Comparison of ENCODE assay signal across 17 mouse cellular contexts in genomic region chr3:109365875-109366274, GRCm38 (mm10). TPM values are rescaled to one million over a fixed set of nuclear protein-coding genes. Genes with fewer than 3 reads are reported as not detected.
DNase-seq lines count a peak whose midpoint lies in the region; ATAC-seq and TF ChIP-seq lines count a peak whose summit lies in the region.
"Had no signal": no experiment of that assay in that cellular context is flagged by ENCODE, and none has a peak within 500 bp of the region (broad histone marks: within the 10 kb centered on the region; RNA-seq: fewer than 3 reads in every experiment).

No protein-coding gene starts in this region.

- TF ChIP-seq CTCF in layer of hippocampus, adult 2 months (conservative IDR thresholded peaks at IDR 0.05), result no peak
- no peak for TF ChIP-seq CTCF in cerebellum, adult 2 months (IDR thresholded peaks at IDR 0.05; ENCODE audit: borderline replicate concordance, insufficient read depth, low read depth, low read length)

- TF ChIP-seq POLR2A in cerebellum, adult 2 months (IDR thresholded peaks at IDR 0.05; ENCODE audit: borderline replicate concordance, insufficient read depth, low read length), result no peak

- no peak overlapping the region for H3K4me3 ChIP-seq in heart, embryonic 11.5 days (ENCODE audit: low read depth, low read length)
- no peak overlapping the region for H3K4me3 ChIP-seq in layer of hippocampus, adult 2 months
- no peak overlapping the region for H3K4me3 ChIP-seq in embryonic facial prominence, embryonic 15.5 days (replicated peaks)
- H3K4me3 ChIP-seq in cerebellum, adult 2 months (replicated peaks; ENCODE audit: insufficient read depth, low read depth, low read length), result no peak overlapping the region
- H3K4me3 ChIP-seq: embryonic facial prominence, embryonic 13.5 days; hindbrain, embryonic 13.5 days; intestine, embryonic 15.5 days; limb, embryonic 12.5 days; liver, embryonic 13.5 days; neural tube, embryonic 13.5 days had no signal

- no peak for DNase-seq in heart, postnatal 10 days
- no peak for DNase-seq in layer of hippocampus, adult 2 months (ENCODE audit: low spot score in 2 of 2)
- no peak for DNase-seq in layer of hippocampus, postnatal 14 days (ENCODE audit: low spot score in 2 of 2)
- peak; percentile 48 for DNase-seq in 416B (ENCODE audit: low read depth)
- no peak for DNase-seq in cerebellum, adult 2 months
- DNase-seq: kidney, adult 9 months; layer of hippocampus, adult 9-11 months; liver, embryonic 13.5 days had no signal

- H3K4me1 ChIP-seq in heart, embryonic 11.5 days (ENCODE audit: control insufficient read depth, insufficient read depth, low read length), result peaks cover 33% of the 10 kb centered on the region
- peaks cover 21% of the 10 kb centered on the region for H3K4me1 ChIP-seq in embryonic facial prominence, embryonic 15.5 days
- no peaks in the 10 kb centered on the region for H3K4me1 ChIP-seq in cerebellum, adult 2 months (ENCODE audit: control insufficient read depth, insufficient read depth, low read length)

- ATAC-seq in heart, embryonic 11.5 days (replicated peaks; ENCODE audit: insufficient number of reproducible peaks, low FRiP score, low TSS enrichment), result no peak
- no peak for ATAC-seq in embryonic facial prominence, embryonic 15.5 days (ENCODE audit: insufficient number of reproducible peaks, low FRiP score, low TSS enrichment, low read depth)
- ATAC-seq: forebrain, postnatal 0 days; intestine, embryonic 15.5 days had no signal

- H3K9ac ChIP-seq in heart, embryonic 11.5 days (ENCODE audit: low read depth, low read length), result no peak overlapping the region
- no peak overlapping the region for H3K9ac ChIP-seq in embryonic facial prominence, embryonic 15.5 days
- H3K9ac ChIP-seq: embryonic facial prominence, embryonic 13.5 days; forebrain, postnatal 0 days; hindbrain, embryonic 13.5 days; intestine, embryonic 15.5 days; limb, embryonic 12.5 days; liver, embryonic 13.5 days; lung, embryonic 14.5 days; neural tube, embryonic 13.5 days had no signal

- 91% methylated on average over 2 of the region's 2 CpGs for WGBS in heart, embryonic 11.5 days (ENCODE audit: insufficient replicate concordance)
- WGBS in embryonic facial prominence, embryonic 15.5 days, result 81% methylated on average over 2 of the region's 2 CpGs
- 83% methylated on average over 2 of the region's 2 CpGs for WGBS in cerebellum, adult 2 months

- peak overlapping the region; percentile 22; the same call in 1 of the 2 replicates for H3K27ac ChIP-seq in heart, embryonic 11.5 days (ENCODE audit: low read depth, low read length)
- H3K27ac ChIP-seq in layer of hippocampus, adult 2 months, result peak overlapping the region; percentile 23; the same call in 1 of the 2 replicates
- H3K27ac ChIP-seq in embryonic facial prominence, embryonic 15.5 days (replicated peaks), result peak overlapping the region; percentile 72
- H3K27ac ChIP-seq in cerebellum, adult 2 months (ENCODE audit: insufficient read depth, low read length), result no peak overlapping the region
- H3K27ac ChIP-seq: embryonic facial prominence, embryonic 13.5 days; hindbrain, embryonic 13.5 days; intestine, embryonic 15.5 days; limb, embryonic 12.5 days; liver, embryonic 13.5 days; neural tube, embryonic 13.5 days had no signal

- H3K4me2 ChIP-seq in heart, embryonic 11.5 days, result no peak overlapping the region
- H3K4me2 ChIP-seq in embryonic facial prominence, embryonic 15.5 days (replicated peaks), result 0 out of 2 replicates have a peak overlapping the region, but pooled peaks have one; percentile 19
- H3K4me2 ChIP-seq: embryonic facial prominence, embryonic 13.5 days; hindbrain, embryonic 13.5 days; intestine, embryonic 15.5 days; limb, embryonic 12.5 days; liver, embryonic 13.5 days; lung, embryonic 14.5 days; neural tube, embryonic 13.5 days had no signal

- intact Hi-C loops in heart, postnatal 10 days (cut with DNase I), result no loop called here

- H3K9me3 ChIP-seq in heart, embryonic 11.5 days (replicated peaks; ENCODE audit: control insufficient read depth, low read length), result no peaks in the 10 kb centered on the region
- H3K9me3 ChIP-seq in embryonic facial prominence, embryonic 15.5 days (replicated peaks), result no peaks in the 10 kb centered on the region
- H3K9me3 ChIP-seq: embryonic facial prominence, embryonic 13.5 days; hindbrain, embryonic 13.5 days; intestine, embryonic 15.5 days; limb, embryonic 12.5 days; liver, embryonic 13.5 days; neural tube, embryonic 13.5 days had no signal

- no peaks in the 10 kb centered on the region for H3K36me3 ChIP-seq in heart, embryonic 11.5 days (ENCODE audit: control insufficient read depth, insufficient read depth, low read length)
- no peaks in the 10 kb centered on the region for H3K36me3 ChIP-seq in embryonic facial prominence, embryonic 15.5 days
- H3K36me3 ChIP-seq: embryonic facial prominence, embryonic 13.5 days; hindbrain, embryonic 13.5 days; intestine, embryonic 15.5 days; limb, embryonic 12.5 days; liver, embryonic 13.5 days; neural tube, embryonic 13.5 days had no signal

- no peaks in the 10 kb centered on the region for H3K27me3 ChIP-seq in heart, embryonic 11.5 days (ENCODE audit: control insufficient read depth, insufficient read depth, low read length)
- no peaks in the 10 kb centered on the region for H3K27me3 ChIP-seq in embryonic facial prominence, embryonic 15.5 days
- H3K27me3 ChIP-seq in cerebellum, adult 2 months (ENCODE audit: control insufficient read depth, insufficient read depth, low read length), result no peaks in the 10 kb centered on the region
- H3K27me3 ChIP-seq: embryonic facial prominence, embryonic 13.5 days; hindbrain, embryonic 13.5 days; intestine, embryonic 15.5 days; limb, embryonic 12.5 days; liver, embryonic 13.5 days; neural tube, embryonic 13.5 days had no signal

RNA-seq across cellular contexts. Expression of gene Vav3, which starts 25.4 kb away (rescaled TPM):
- polyA plus RNA-seq in heart, embryonic 11.5 days (2014; fragmentation: Nextera tagmentation; extraction: Ambion mirVana), result 12.9 TPM in 2 replicates
- 10 to 100 TPM; 12.5 to 18.7 TPM for total RNA-seq in heart, postnatal 10 days (2021)
- 10 to 100 TPM; 12.3 to 18.7 TPM for total RNA-seq in layer of hippocampus, adult 2 months (2021)
- total RNA-seq in layer of hippocampus, postnatal 14 days (2021), result 1 to 10 TPM; 8.8 to 9.0 TPM
- polyA plus RNA-seq in embryonic facial prominence, embryonic 15.5 days (2015; fragmentation: Nextera tagmentation; extraction: Ambion mirVana), result 24.1 and 27.7 TPM in 2 replicates
- polyA plus RNA-seq in cerebellum, adult 2 months (2012; rRNA removed), result 8.8 TPM in 2 replicates
